ENCODE assay signal across 14 mouse cellular contexts in genomic region chr14:115760241-115760640, GRCm38 (mm10).
A peak's percentile ranks its signal among the peaks of the same experiment; 100 is the strongest.
DNase-seq lines count a peak whose midpoint lies in the region; ATAC-seq and TF ChIP-seq lines count a peak whose summit lies in the region.
"Had no signal": no experiment of that assay in that cellular context is flagged by ENCODE, and none has a peak within 500 bp of the region (broad histone marks: within the 10 kb centered on the region; RNA-seq: fewer than 3 reads in every experiment).

No protein-coding gene starts in this region.

- TF ChIP-seq POLR2A in brain, embryonic 14.5 days (IDR thresholded peaks at IDR 0.05; ENCODE audit: borderline replicate concordance, extremely low read depth, insufficient read depth, insufficient read length, poor library complexity, severe bottlenecking), result no peak

- WGBS in limb, embryonic 13.5 days, result 19% methylated on average over 5 of the region's 5 CpGs

- no peak overlapping the region for H3K27ac ChIP-seq in limb, embryonic 13.5 days
- H3K27ac ChIP-seq: hindbrain, embryonic 14.5 days; kidney, postnatal 0 days; midbrain, embryonic 10.5 days had no signal

- peaks cover 7% of the 10 kb centered on the region; the same call in 1 of the 2 replicates for H3K4me1 ChIP-seq in limb, embryonic 13.5 days
- H3K4me1 ChIP-seq: midbrain, embryonic 10.5 days had no signal

- no peaks in the 10 kb centered on the region for H3K9me3 ChIP-seq in limb, embryonic 13.5 days
- H3K9me3 ChIP-seq: midbrain, embryonic 10.5 days had no signal

- H3K4me2 ChIP-seq in limb, embryonic 13.5 days (replicated peaks), result no peak overlapping the region
- H3K4me2 ChIP-seq: hindbrain, embryonic 14.5 days had no signal

- DNase-seq in frontal cortex, postnatal 25 days (ENCODE audit: low spot score in 2 of 2), result no peak
- peak; percentile 79 for DNase-seq in brain, embryonic 14.5 days (ENCODE audit: low read depth)
- peak; percentile 15 to 42 for DNase-seq in frontal cortex, postnatal 36 days (ENCODE audit: low spot score in 2 of 2)
- no peak for DNase-seq in urinary bladder, postnatal 14 days (ENCODE audit: low spot score)
- DNase-seq in cerebellum, postnatal 4 days (ENCODE audit: low spot score in 2 of 2), result no peak
- no peak for DNase-seq in B cell, adult 2 months
- DNase-seq: cerebellum, adult 11-12 months; liver, postnatal 0 days had no signal

- peak; percentile 81 for ATAC-seq in frontal cortex, adult (ENCODE audit: low TSS enrichment)
- peak; percentile 36; the same call in 1 of the 2 replicates for ATAC-seq in limb, embryonic 13.5 days (ENCODE audit: low FRiP score, low read depth)
- ATAC-seq: intestine, postnatal 0 days; liver, postnatal 0 days had no signal

- no peak for TF ChIP-seq CTCF in brain, embryonic 14.5 days (IDR thresholded peaks at IDR 0.05; ENCODE audit: borderline replicate concordance, extremely low read depth, insufficient read depth, insufficient read length)

- no peaks in the 10 kb centered on the region for H3K27me3 ChIP-seq in limb, embryonic 13.5 days

- H3K36me3 ChIP-seq in limb, embryonic 13.5 days, result no peaks in the 10 kb centered on the region
- H3K36me3 ChIP-seq: midbrain, embryonic 10.5 days had no signal

- no peak overlapping the region for H3K9ac ChIP-seq in limb, embryonic 13.5 days
- H3K9ac ChIP-seq: hindbrain, embryonic 14.5 days; liver, postnatal 0 days had no signal

- H3K4me3 ChIP-seq in limb, embryonic 13.5 days, result no peak overlapping the region
- H3K4me3 ChIP-seq: midbrain, embryonic 10.5 days had no signal

Comparison
In these comparisons a context has a peak if more than half of its experiments do, and no peak if none do; other contexts are left out.
1. DNase-seq: peak in brain, embryonic 14.5 days (single experiment) and frontal cortex, postnatal 36 days (2 of 2); none in frontal cortex, postnatal 25 days (0 of 2), urinary bladder, postnatal 14 days (single experiment), cerebellum, postnatal 4 days (0 of 2) and B cell, adult 2 months (0 of 2).